Mouse (Mus musculus) ES-Bruce4 (cell line): ENCODE measurements around the gene Hfe2. TPM values are rescaled to one million over a fixed set of nuclear protein-coding genes. Genes with fewer than 3 reads are reported as not detected.

ENCODE experiments used
- H3K27ac ChIP-seq: 2 replicates; pipeline ENCODE4 v1.5.1; 2012; ENCODE audit warnings: low read length, inconsistent platforms; ENCODE audit not compliant: insufficient read depth
- H3K27me3 ChIP-seq: 2 replicates; pipeline ENCODE4 v1.6.1; 2012; ENCODE audit warnings: mild to moderate bottlenecking, low read length, inconsistent platforms; ENCODE audit not compliant: control insufficient read depth, poor library complexity, insufficient read depth, severe bottlenecking
- H3K36me3 ChIP-seq: 2 replicates; pipeline ENCODE4 v1.6.1; 2012; ENCODE audit warnings: inconsistent platforms, mild to moderate bottlenecking, low read length, moderate library complexity; ENCODE audit not compliant: control insufficient read depth, poor library complexity, insufficient read depth, severe bottlenecking
- H3K4me1 ChIP-seq: one replicate; pipeline ENCODE4 v1.8.1; 2011; ENCODE audit warnings: low read length; ENCODE audit not compliant: control insufficient read depth, insufficient read depth
- H3K4me3 ChIP-seq: 2 replicates; pipeline ENCODE4 v1.5.1; 2011; ENCODE audit warnings: low read depth, mild to moderate bottlenecking, low read length
- H3K9ac ChIP-seq: 2 replicates; pipeline ENCODE4 v1.6.1; 2012; ENCODE audit warnings: low read depth, mild to moderate bottlenecking, inconsistent platforms; ENCODE audit not compliant: poor library complexity, severe bottlenecking
- H3K9me3 ChIP-seq: replicated peaks from 2 replicates; pipeline ENCODE4 v1.6.1; 2012; ENCODE audit warnings: mild to moderate bottlenecking, low read length, inconsistent platforms; ENCODE audit not compliant: control insufficient read depth, poor library complexity, insufficient read depth, severe bottlenecking
- CTCF ChIP-seq: IDR thresholded peaks from one replicate; pipeline ENCODE4 v1.8.1; 2011; ENCODE audit warnings: low read depth, low read length
- EP300 ChIP-seq: IDR thresholded peaks from 2 replicates; pipeline ENCODE4 v1.6.1; 2011; ENCODE audit warnings: low read depth, low read length; ENCODE audit not compliant: insufficient read depth
- POLR2A ChIP-seq: IDR thresholded peaks from one replicate; pipeline ENCODE4 v1.8.1; 2011; ENCODE audit warnings: low read length; ENCODE audit not compliant: insufficient read depth
- polyA plus RNA-seq: library from polyadenylated mRNA; stranded (reverse); fragments of >200 nt; gene quantifications from 2 replicates; pipeline ENCODE4 v1.2.4, GENCODE M21; 2011; ENCODE audit warnings: low read depth; ENCODE audit not compliant: missing spikeins, insufficient read depth, insufficient read length

Hfe2 gene
- polyA plus RNA-seq, 1 experiment: 0.88 TPM

DNA sequence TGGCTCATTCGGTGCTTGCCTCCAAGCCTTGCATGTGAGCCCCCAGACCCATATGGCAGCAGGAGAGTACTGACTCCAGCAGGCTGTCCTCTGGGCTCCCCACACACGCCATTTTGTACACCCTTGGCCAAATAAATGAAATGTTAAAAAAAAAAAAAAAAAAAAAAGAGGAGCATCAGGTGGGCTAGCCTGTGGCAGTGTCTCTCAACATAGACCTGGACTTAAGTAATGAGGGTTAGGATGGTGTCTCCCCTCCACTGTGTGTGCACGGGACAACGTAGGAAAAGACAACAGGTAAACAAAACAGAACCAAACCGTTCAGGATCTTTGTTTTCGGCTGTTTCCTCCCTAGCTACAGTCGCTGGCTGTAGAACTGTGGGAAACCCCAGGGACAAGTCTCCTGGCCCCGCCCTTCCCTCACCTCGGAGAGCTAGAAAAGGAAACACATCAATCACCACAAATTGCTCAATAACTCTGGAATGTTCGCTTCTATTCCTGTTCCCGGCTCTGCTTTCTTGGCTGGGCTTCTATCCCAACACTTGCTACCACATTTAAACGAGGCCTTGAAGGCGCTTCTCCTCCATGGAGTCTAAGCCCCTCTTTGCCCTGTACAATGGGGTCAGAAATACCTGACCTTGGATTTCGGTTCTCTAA is 51.2 kb downstream of the Hfe2 start:
- Histone ChIP-seq H3K4me1 (peaks cover 5% of the 10 kb centered on the region), H3K36me3 (no peaks in the 10 kb centered on the region), H3K9me3 (no peaks in the 10 kb centered on the region), H3K27me3 (no peaks in the 10 kb centered on the region), H3K27ac (peak overlapping the region; percentile 94), H3K4me3 (peak overlapping the region; percentile 32), H3K9ac (peak overlapping the region; percentile 52)
- TF ChIP-seq POLR2A: no peak
- TF ChIP-seq EP300: no peak
- no peak for TF ChIP-seq CTCF

DNA sequence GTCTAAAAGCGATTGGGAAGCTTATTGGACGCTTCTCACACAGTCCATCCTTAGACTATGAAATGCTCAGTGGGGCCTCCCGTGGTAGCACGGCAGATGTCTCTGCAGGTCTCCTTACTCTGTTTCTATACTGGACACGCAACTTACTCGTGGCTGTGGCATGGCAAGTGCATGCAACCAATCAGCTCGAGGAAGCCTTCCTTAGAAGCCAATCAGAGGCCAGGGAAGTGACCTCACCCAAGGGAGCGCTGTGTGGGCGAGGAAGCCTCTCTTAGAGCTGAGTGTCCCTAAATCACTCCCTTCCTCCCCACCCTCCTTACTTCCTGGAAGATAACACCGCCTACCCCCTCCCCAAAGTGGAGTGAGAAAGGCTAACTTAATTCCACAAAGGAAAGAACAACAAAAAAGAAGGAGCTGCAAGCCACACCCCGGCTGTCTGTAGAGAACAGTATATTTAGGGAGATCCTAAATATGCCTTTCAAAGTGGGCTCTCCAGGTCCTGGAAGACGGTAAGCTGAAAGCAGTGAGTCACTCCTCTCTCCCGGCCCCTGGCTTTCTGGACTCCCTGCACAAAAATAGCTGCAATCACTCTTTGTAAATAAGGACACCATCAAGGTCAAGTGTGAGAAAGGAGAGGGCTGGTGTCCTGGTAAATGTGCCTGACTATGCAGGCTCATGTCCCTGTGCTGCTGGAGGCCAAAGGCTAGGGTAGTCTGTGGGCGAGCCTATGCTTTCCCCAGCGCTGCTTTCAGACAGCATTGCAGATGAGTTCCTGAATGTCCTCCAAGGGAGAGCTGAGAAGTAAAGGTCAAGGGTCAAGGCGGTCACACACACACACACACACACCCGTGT is 51.9 kb downstream of the Hfe2 start, which contains the start of gene Gm16253:
Gene Gm16253 (plus strand): TSS at position 295 of the 852 bp plus-strand sequence.
- H3K9me3 ChIP-seq: no peaks in the 10 kb centered on the region
- H3K4me3 ChIP-seq: peak within 1 kb of the TSS; percentile 32
- peak within 1 kb of the TSS; percentile 98 for H3K27ac ChIP-seq
- H3K36me3 ChIP-seq: no peaks in the 10 kb centered on the region
- peak; percentile 85 for TF ChIP-seq EP300
- no peak for TF ChIP-seq POLR2A
- H3K4me1 ChIP-seq: peaks cover 7% of the 10 kb centered on the region
- peak within 1 kb of the TSS; percentile 61 for H3K9ac ChIP-seq
- H3K27me3 ChIP-seq: no peaks in the 10 kb centered on the region

DNA sequence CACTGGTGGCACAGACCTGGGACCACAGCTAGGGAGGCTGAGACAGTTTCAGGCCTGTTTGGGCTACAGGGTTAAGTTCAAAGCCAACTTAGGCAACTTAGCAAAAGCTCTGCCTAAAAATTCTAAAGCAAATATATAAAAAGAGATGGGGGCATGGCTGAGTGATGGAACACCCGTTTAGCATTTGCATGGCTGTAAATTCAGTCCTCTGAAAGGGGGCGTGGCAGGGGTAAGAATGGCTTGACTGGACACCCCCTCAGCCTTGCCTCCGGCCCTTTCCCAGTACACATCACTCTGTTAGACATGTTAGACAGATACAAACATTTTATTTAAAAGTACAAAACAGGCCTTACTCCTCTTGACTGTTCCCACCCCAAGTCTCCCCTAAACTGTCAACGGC is 52.6 kb downstream of the Hfe2 start:
- H3K9ac ChIP-seq: peak overlapping the region; percentile 61
- TF ChIP-seq CTCF (no peak), EP300 (peak; percentile 82; the same call in 1 of the 2 replicates), POLR2A (no peak)
- H3K9me3 ChIP-seq: no peaks in the 10 kb centered on the region
- H3K27me3 ChIP-seq: no peaks in the 10 kb centered on the region
- peak overlapping the region; percentile 32 for H3K4me3 ChIP-seq
- H3K27ac ChIP-seq: peak overlapping the region; percentile 98
- no peaks in the 10 kb centered on the region for H3K36me3 ChIP-seq
- peaks cover 7% of the 10 kb centered on the region for H3K4me1 ChIP-seq

Other genes starting within 250 kb of the Hfe2 start
- gene Fcgr1, start 231.2 kb upstream of the Hfe2 start, polyA plus RNA-seq: not detected in 2 replicates
- 4.6 TPM in 2 replicates for gene BC107364, start 72.9 kb upstream of the Hfe2 start, polyA plus RNA-seq
- 450 and 464 TPM in 2 replicates for gene Txnip, start 32.8 kb downstream of the Hfe2 start, polyA plus RNA-seq
- 1.1 and 1.7 TPM in 2 replicates for gene Gm16253, start 51.8 kb downstream of the Hfe2 start, polyA plus RNA-seq
- gene Polr3gl, start 69.0 kb downstream of the Hfe2 start, polyA plus RNA-seq: 16.2 and 22.8 TPM in 2 replicates
- gene Ankrd34a, start 71.5 kb downstream of the Hfe2 start, polyA plus RNA-seq: 0.31 and 0.43 TPM in 2 replicates
- gene Lix1l, start 76.0 kb downstream of the Hfe2 start, polyA plus RNA-seq: 2.5 and 3.1 TPM in 2 replicates
- gene Rbm8a, start 104.8 kb downstream of the Hfe2 start, polyA plus RNA-seq: 325 and 344 TPM in 2 replicates
- gene Pex11b, start 110.2 kb downstream of the Hfe2 start, polyA plus RNA-seq: 21.4 and 22.3 TPM in 2 replicates
- gene Gm42957, start 110.3 kb downstream of the Hfe2 start, polyA plus RNA-seq: 0.35 TPM in 1 of 2 replicates, not detected in the other
- 0.43 and 1.1 TPM in 2 replicates for gene Itga10, start 120.4 kb downstream of the Hfe2 start, polyA plus RNA-seq
- gene Ankrd35, start 145.0 kb downstream of the Hfe2 start, polyA plus RNA-seq: 3.5 and 3.7 TPM in 2 replicates
- 31.8 and 42.1 TPM in 2 replicates for gene Pias3, start 171.2 kb downstream of the Hfe2 start, polyA plus RNA-seq
- 9.9 and 10.7 TPM in 2 replicates for gene Nudt17, start 183.4 kb downstream of the Hfe2 start, polyA plus RNA-seq
- gene Polr3c, start 202.5 kb downstream of the Hfe2 start, polyA plus RNA-seq: 43.0 and 46.6 TPM in 2 replicates
- gene Rnf115, start 202.5 kb downstream of the Hfe2 start, polyA plus RNA-seq: 49.9 and 52.3 TPM in 2 replicates